Mouse (Mus musculus) heart, postnatal 0 days (tissue): ENCODE measurements around the gene Galnt13. TPM values are rescaled to one million over a fixed set of nuclear protein-coding genes. Genes with fewer than 3 reads are reported as not detected.
A peak's percentile ranks its signal among the peaks of the same experiment; 100 is the strongest.

Source experiments
- ATAC-seq: fragments of 200-750 bp; cut with Nextera tagmentation; 2 replicates; pipeline ENCODE4 v1.8.0; 2017; ENCODE audit warnings: low read depth, moderate number of reproducible peaks, moderate library complexity; ENCODE audit not compliant: insufficient read depth
- DNase-seq: peaks from one replicate; pipeline ENCODE4 v3.0.0-alpha.2; 2016; ENCODE audit warnings: low spot score
- H3K27ac ChIP-seq: fragments of 300-500 bp; sonication (generic); 2 replicates; pipeline ENCODE4 v1.5.1; 2014; ENCODE audit warnings: low read depth, mild to moderate bottlenecking
- H3K27me3 ChIP-seq: fragments of 300-500 bp; sonication (generic); 2 replicates; pipeline ENCODE4 v1.6.1; 2014; ENCODE audit warnings: low read length, mixed read lengths; ENCODE audit not compliant: control insufficient read depth, insufficient read depth
- H3K36me3 ChIP-seq: fragments of 300-500 bp; sonication (generic); replicated peaks from 2 replicates; pipeline ENCODE4 v1.6.1; 2014; ENCODE audit warnings: low read length, mixed read lengths; ENCODE audit not compliant: control insufficient read depth, insufficient read depth
- H3K4me1 ChIP-seq: fragments of 300-500 bp; sonication (generic); 2 replicates; pipeline ENCODE4 v1.6.1; 2014; ENCODE audit warnings: antibody characterized with exemption; ENCODE audit not compliant: control insufficient read depth, insufficient read depth
- H3K4me2 ChIP-seq: fragments of 300-500 bp; sonication (generic); 2 replicates; pipeline ENCODE4 v1.6.1; 2014; ENCODE audit warnings: low read depth, mild to moderate bottlenecking, low read length, moderate library complexity
- H3K4me3 ChIP-seq: fragments of 300-500 bp; sonication (generic); 2 replicates; pipeline ENCODE4 v1.5.1; 2014; ENCODE audit warnings: low read depth, low read length
- H3K9ac ChIP-seq: fragments of 300-500 bp; sonication (generic); replicated peaks from 2 replicates; pipeline ENCODE4 v1.6.1; 2014; ENCODE audit warnings: low read depth, low read length, mixed read lengths
- H3K9me3 ChIP-seq: fragments of 300-500 bp; sonication (generic); replicated peaks from 2 replicates; pipeline ENCODE4 v1.6.1; 2016; ENCODE audit warnings: low read length; ENCODE audit not compliant: control insufficient read depth
- CTCF ChIP-seq: IDR thresholded peaks from 2 replicates; pipeline ENCODE4 v1.5.1; 2016; ENCODE audit warnings: antibody characterized with exemption, control low read depth, low read depth
- EP300 ChIP-seq: IDR thresholded peaks from 2 replicates; pipeline ENCODE4 v1.6.1; 2016; ENCODE audit warnings: antibody characterized with exemption, low read depth
- WGBS: fragments of 180-500 bp; shearing (Covaris S2); extraction: QIAGEN DNeasy Blood & Tissue Kit; methylation state at CpG from one replicate; pipeline ENCODE4 v1.1.7; 2014; 5-methylcytosine and 5-hydroxymethylcytosine counted together
- polyA plus RNA-seq: library from polyadenylated mRNA; unstranded; fragments of >200 nt; fragmentation: Nextera tagmentation; extraction: Ambion mirVana; gene quantifications from 2 replicates; pipeline ENCODE4 v1.2.1, GENCODE M21; 2015
- total RNA-seq: library from RNA; depleted of rRNA; stranded (reverse); fragments of >200 nt; gene quantifications from 2 replicates; pipeline ENCODE4 v1.2.3, GENCODE M21; 2014; ENCODE audit warnings: low replicate concordance

The Galnt13 gene
- total and polyA plus RNA-seq, 2 experiments from 2014 or later, result not detected

DNA sequence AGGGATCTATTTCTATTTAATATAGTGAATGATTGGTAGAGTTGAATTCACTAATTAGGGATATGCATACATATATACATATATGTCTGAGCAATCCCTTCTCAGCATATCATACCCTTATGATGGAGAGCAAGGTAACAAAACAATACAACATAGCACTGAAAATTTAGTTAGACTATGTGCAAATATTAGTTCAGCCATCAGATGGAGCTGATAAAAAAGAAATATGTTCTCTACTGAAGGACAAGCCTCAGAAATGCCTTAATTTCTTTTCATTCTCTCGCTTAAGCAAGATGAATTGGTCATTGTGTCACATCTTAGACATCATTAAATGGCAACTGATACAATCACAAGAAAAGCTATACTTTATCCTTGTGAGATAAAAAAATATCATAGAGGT is 663.0 kb downstream of the Galnt13 start:
- TF ChIP-seq CTCF (no peak), EP300 (no peak)
- Histone ChIP-seq H3K4me2 (no peak overlapping the region), H3K4me3 (no peak overlapping the region), H3K27ac (no peak overlapping the region), H3K4me1 (no peaks in the 10 kb centered on the region), H3K36me3 (no peaks in the 10 kb centered on the region), H3K27me3 (no peaks in the 10 kb centered on the region), H3K9me3 (no peaks in the 10 kb centered on the region), H3K9ac (no peak overlapping the region)
- ATAC-seq (no peak), DNase-seq (no peak)
- WGBS, result 63% methylated on average over 1 of the region's 1 CpGs

DNA sequence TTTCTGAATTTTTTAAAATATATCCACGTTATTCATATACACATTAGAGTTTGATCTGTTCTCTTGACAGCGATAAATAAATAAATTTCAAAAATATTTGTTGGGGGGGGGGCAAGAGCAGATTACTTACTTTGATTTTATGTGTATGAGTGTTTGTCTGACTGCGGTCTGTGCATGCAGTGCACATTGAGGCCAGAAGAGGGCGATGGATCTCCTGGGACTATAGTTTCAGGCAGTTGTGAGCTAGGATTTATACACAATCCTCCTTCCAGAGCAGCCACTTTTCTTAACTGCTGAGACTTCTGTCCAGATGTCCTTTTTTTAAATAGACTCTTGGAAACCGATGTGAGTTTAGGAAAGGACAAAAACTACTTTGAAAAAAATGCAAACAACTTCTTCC is 665.2 kb downstream of the Galnt13 start:
- Histone ChIP-seq H3K4me1 (no peaks in the 10 kb centered on the region), H3K36me3 (no peaks in the 10 kb centered on the region), H3K9ac (no peak overlapping the region), H3K4me3 (no peak overlapping the region), H3K9me3 (no peaks in the 10 kb centered on the region), H3K4me2 (no peak overlapping the region), H3K27me3 (no peaks in the 10 kb centered on the region), H3K27ac (no peak overlapping the region)
- DNase-seq, result no peak
- no peak for TF ChIP-seq EP300
- 0 out of 2 replicates have a peak, but pooled peaks have one; percentile 10 for TF ChIP-seq CTCF
- no peak for ATAC-seq
- WGBS, result 61% methylated on average over 5 of the region's 5 CpGs

DNA sequence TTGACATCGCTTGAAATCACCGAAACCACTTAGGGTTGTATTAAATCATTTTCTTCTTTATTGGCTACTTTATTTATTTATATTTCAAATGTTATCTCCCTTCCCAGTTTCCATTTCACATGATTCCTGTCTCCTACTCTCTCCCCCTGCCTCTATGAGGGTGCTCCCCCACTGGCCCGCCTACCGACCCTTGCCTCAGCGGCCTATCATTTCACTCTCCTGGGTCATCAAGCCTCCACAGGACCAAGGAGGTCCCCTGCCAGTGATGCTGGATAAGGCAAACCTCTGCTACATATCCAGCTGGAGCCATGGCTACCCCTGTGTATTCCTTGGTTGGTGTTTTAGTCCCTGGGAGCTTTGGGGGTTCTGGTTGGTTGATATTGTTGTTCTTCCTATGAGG is 667.4 kb downstream of the Galnt13 start:
- Histone ChIP-seq H3K4me1 (no peaks in the 10 kb centered on the region), H3K9ac (no peak overlapping the region), H3K36me3 (no peaks in the 10 kb centered on the region), H3K27ac (no peak overlapping the region), H3K27me3 (no peaks in the 10 kb centered on the region), H3K4me2 (no peak overlapping the region), H3K9me3 (no peaks in the 10 kb centered on the region), H3K4me3 (no peak overlapping the region)
- 93% methylated on average over 5 of the region's 5 CpGs for WGBS
- no peak for DNase-seq
- ATAC-seq, result no peak
- TF ChIP-seq CTCF, result no peak
- TF ChIP-seq EP300, result no peak

DNA sequence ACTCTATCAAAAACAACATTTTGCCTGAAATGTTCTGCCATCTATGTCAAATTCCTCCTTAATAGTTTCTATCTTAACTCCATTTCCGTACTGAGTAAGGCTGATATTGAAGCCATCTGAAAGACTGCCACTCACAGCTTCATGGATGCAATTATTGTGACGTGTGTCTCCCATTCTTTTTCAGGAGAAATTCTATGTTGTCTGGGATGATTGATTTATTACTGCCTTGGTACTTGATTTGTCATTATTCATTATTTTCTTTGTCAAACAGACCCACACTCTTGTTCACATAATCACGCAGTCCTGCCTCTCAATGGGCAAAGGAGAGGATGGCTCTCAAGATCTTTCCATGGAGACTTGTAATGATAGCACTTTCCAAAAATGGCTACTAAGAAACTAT is 671.7 kb downstream of the Galnt13 start:
- H3K4me2 ChIP-seq, result no peak overlapping the region
- no peak for TF ChIP-seq EP300
- no peak for TF ChIP-seq CTCF
- WGBS, result 76% methylated on average over 3 of the region's 3 CpGs
- H3K27me3 ChIP-seq, result no peaks in the 10 kb centered on the region
- no peak overlapping the region for H3K27ac ChIP-seq
- H3K4me1 ChIP-seq, result no peaks in the 10 kb centered on the region
- H3K36me3 ChIP-seq, result no peaks in the 10 kb centered on the region
- DNase-seq, result no peak
- H3K9ac ChIP-seq, result no peak overlapping the region
- H3K4me3 ChIP-seq, result no peak overlapping the region
- H3K9me3 ChIP-seq, result no peaks in the 10 kb centered on the region
- no peak for ATAC-seq

DNA sequence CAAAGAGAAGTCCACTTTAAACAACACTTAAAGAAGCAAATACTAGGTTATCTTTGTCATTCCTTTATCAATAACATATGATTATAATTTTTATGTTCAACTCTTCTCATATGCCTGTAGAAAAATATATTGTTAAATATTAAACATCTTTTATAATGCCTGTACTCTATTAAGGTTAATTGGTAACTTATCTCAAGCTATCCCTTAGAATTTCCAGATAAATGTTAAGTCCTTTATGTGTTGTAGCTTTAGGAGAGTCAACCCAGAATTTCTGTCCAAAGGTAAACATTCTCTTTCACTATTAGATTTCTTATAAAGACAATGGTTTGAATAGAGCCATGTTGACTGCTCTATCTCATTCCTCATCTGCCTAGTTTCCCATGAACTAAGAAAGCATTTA is 717.0 kb downstream of the Galnt13 start:
- Histone ChIP-seq H3K27me3 (no peaks in the 10 kb centered on the region), H3K9ac (no peak overlapping the region), H3K36me3 (no peaks in the 10 kb centered on the region), H3K4me2 (no peak overlapping the region), H3K9me3 (no peaks in the 10 kb centered on the region), H3K4me1 (no peaks in the 10 kb centered on the region), H3K4me3 (no peak overlapping the region), H3K27ac (no peak overlapping the region)
- DNase-seq (no peak), ATAC-seq (no peak)
- TF ChIP-seq EP300 (no peak), CTCF (no peak)

DNA sequence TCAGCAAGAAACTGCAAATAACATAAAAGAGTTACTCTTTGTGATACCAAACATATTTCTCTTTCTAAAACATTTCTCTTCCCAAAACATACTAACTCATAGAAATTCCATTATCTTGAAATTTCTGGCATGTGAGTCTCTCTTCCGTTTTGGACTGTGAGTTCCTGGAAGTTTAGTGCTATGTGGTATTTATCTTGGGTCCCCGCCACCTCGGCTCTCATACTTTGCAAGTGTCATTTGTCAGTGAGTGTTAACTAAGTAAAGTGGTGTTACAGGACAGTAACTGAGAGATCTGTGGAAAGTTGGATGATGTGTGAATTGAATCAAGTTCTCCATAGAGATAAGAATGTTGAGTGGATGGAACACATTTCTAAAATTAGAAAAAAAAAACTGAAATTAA is 728.7 kb downstream of the Galnt13 start:
- DNase-seq (peak; percentile 36), ATAC-seq (peak; percentile 68)

More for the DNA sequence above, 728.7 kb downstream of the Galnt13 start:
- H3K27ac ChIP-seq, result no peak overlapping the region
- no peak for TF ChIP-seq EP300
- TF ChIP-seq CTCF, result no peak
- H3K36me3 ChIP-seq, result no peaks in the 10 kb centered on the region
- H3K9ac ChIP-seq, result no peak overlapping the region
- no peaks in the 10 kb centered on the region for H3K9me3 ChIP-seq
- WGBS, result 5% methylated on average over 3 of the region's 3 CpGs
- H3K4me3 ChIP-seq, result no peak overlapping the region
- no peaks in the 10 kb centered on the region for H3K27me3 ChIP-seq
- H3K4me1 ChIP-seq, result peaks cover 5% of the 10 kb centered on the region; the same call in 1 of the 2 replicates
- H3K4me2 ChIP-seq, result no peak overlapping the region
